Mouse (Mus musculus): Measurements from ENCODE around the gene Clca4b. TPM values are rescaled to one million over a fixed set of nuclear protein-coding genes. Genes with fewer than 3 reads are reported as not detected.
"Not testable (repeated sequence)": the region's sequence is repeated elsewhere in the genome, so short reads cannot be mapped to it uniquely, and the experiment has no call there.

Gene Clca4b
- not detected for total RNA-seq (2021)
- long read RNA-seq, experiment 1, result 0 reads
- long read RNA-seq, experiment 2, result 0 reads

- TF ChIP-seq CTCF (IDR thresholded peaks at IDR 0.05), result no peak
- no peak within 1 kb of the TSS for H3K4me3 ChIP-seq
- H3K27ac ChIP-seq, result no peak within 1 kb of the TSS
- intact Hi-C loops (cut with DNase I), result no loop called here
- DNase-seq (ENCODE audit: extremely low spot score in 1 of 2, low spot score in 2 of 2), result no peak
These were observed at the start of gene Clca4b for GRCm38 (mm10) chr3:144932335-144932734. Clca4b (minus strand) TSS chr3:144932529.

GRCm38 (mm10) chr3:144980551-144980950, 48.2 kb upstream of the Clca4b start:
- no peak overlapping the region for H3K27ac ChIP-seq
- intact Hi-C loops (cut with DNase I), result no loop called here
- DNase-seq (ENCODE audit: extremely low spot score in 1 of 2, low spot score in 2 of 2), result no peak
- TF ChIP-seq CTCF (IDR thresholded peaks at IDR 0.05), result no peak
- H3K4me3 ChIP-seq, result no peak overlapping the region

- intact Hi-C loops (cut with DNase I), result no loop called here
These were observed 45.3 kb upstream of the Clca4b start for GRCm38 (mm10) chr3:144977631-144978030.

GRCm38 (mm10) chr3:144976091-144976490, 43.8 kb upstream of the Clca4b start:
- Histone ChIP-seq H3K27ac (no peak overlapping the region), H3K4me3 (no peak overlapping the region)
- TF ChIP-seq CTCF (IDR thresholded peaks at IDR 0.05), result no peak
- intact Hi-C loops (cut with DNase I), result no loop called here
- DNase-seq (ENCODE audit: extremely low spot score in 1 of 2, low spot score in 2 of 2), result no peak

More at GRCm38 (mm10) chr3:144977631-144978030, 45.3 kb upstream of the Clca4b start:
- TF ChIP-seq CTCF (IDR thresholded peaks at IDR 0.05), result no peak
- Histone ChIP-seq H3K27ac (no peak overlapping the region), H3K4me3 (no peak overlapping the region)
- no peak for DNase-seq (ENCODE audit: extremely low spot score in 1 of 2, low spot score in 2 of 2)

- Histone ChIP-seq H3K4me3 (no peak within 1 kb of the TSS), H3K27ac (no peak within 1 kb of the TSS)
- TF ChIP-seq CTCF (IDR thresholded peaks at IDR 0.05), result no peak
- intact Hi-C loops (cut with DNase I), result no loop called here
- no peak for DNase-seq (ENCODE audit: extremely low spot score in 1 of 2, low spot score in 2 of 2)
These were observed 42.6 kb upstream of the Clca4b start, which contains the start of gene Clca4a for GRCm38 (mm10) chr3:144974945-144975344. Clca4a (minus strand) TSS chr3:144975045.

- no peak overlapping the region for H3K27ac ChIP-seq
- no peak for TF ChIP-seq CTCF (IDR thresholded peaks at IDR 0.05)
- DNase-seq (ENCODE audit: extremely low spot score in 1 of 2, low spot score in 2 of 2), result no peak
- H3K4me3 ChIP-seq, result no peak overlapping the region
- intact Hi-C loops (cut with DNase I), result no loop called here
These were observed 39.4 kb upstream of the Clca4b start for GRCm38 (mm10) chr3:144971553-144972270.

GRCm38 (mm10) chr3:144969755-144970154, 37.4 kb upstream of the Clca4b start:
- no peak overlapping the region for H3K27ac ChIP-seq
- no peak for DNase-seq (ENCODE audit: extremely low spot score in 1 of 2, low spot score in 2 of 2)
- intact Hi-C loops (cut with DNase I), result no loop called here
- TF ChIP-seq CTCF (IDR thresholded peaks at IDR 0.05), result no peak
- no peak overlapping the region for H3K4me3 ChIP-seq

- intact Hi-C loops (cut with DNase I), result no loop called here
- H3K4me3 ChIP-seq, result no peak overlapping the region
- H3K27ac ChIP-seq, result no peak overlapping the region
- TF ChIP-seq CTCF (IDR thresholded peaks at IDR 0.05), result no peak
- no peak for DNase-seq (ENCODE audit: extremely low spot score in 1 of 2, low spot score in 2 of 2)
These were observed 33.7 kb upstream of the Clca4b start for GRCm38 (mm10) chr3:144966074-144966473.

- no peak for TF ChIP-seq CTCF (IDR thresholded peaks at IDR 0.05)
- Histone ChIP-seq H3K4me3 (no peak overlapping the region), H3K27ac (no peak overlapping the region)
- intact Hi-C loops (cut with DNase I), result no loop called here
- DNase-seq (ENCODE audit: extremely low spot score in 1 of 2, low spot score in 2 of 2), result no peak
These were observed 18.5 kb upstream of the Clca4b start for GRCm38 (mm10) chr3:144950829-144951228.

- intact Hi-C loops (cut with DNase I); H3K4me3 ChIP-seq; DNase-seq (ENCODE audit: extremely low spot score in 1 of 2, low spot score in 2 of 2); H3K27ac ChIP-seq: not testable (repeated sequence)
These were observed 15.0 kb upstream of the Clca4b start for GRCm38 (mm10) chr3:144947376-144947775.

GRCm38 (mm10) chr3:144933625-144934024, 1.3 kb upstream of the Clca4b start:
- H3K27ac ChIP-seq; H3K4me3 ChIP-seq; intact Hi-C loops (cut with DNase I); DNase-seq (ENCODE audit: extremely low spot score in 1 of 2, low spot score in 2 of 2): not testable (repeated sequence)

GRCm38 (mm10) chr3:144933011-144933491, 722 bp upstream of the Clca4b start:
- TF ChIP-seq CTCF (IDR thresholded peaks at IDR 0.05), result no peak
- intact Hi-C loops (cut with DNase I), result no loop called here
- no peak overlapping the region for H3K27ac ChIP-seq
- no peak overlapping the region for H3K4me3 ChIP-seq
- DNase-seq (ENCODE audit: extremely low spot score in 1 of 2, low spot score in 2 of 2), result no peak

GRCm38 (mm10) chr3:144914014-144914413, 18.3 kb downstream of the Clca4b start:
- no peak for DNase-seq (ENCODE audit: extremely low spot score in 1 of 2, low spot score in 2 of 2)
- H3K27ac ChIP-seq, result no peak overlapping the region
- TF ChIP-seq CTCF (IDR thresholded peaks at IDR 0.05), result no peak
- no peak overlapping the region for H3K4me3 ChIP-seq
- intact Hi-C loops (cut with DNase I), result no loop called here
